Mouse (Mus musculus) adrenal gland, adult 18-20 months (tissue): ENCODE results near the gene Tmem206. TPM values are rescaled to one million over a fixed set of nuclear protein-coding genes. Genes with fewer than 3 reads are reported as not detected.

Experiments used
- DNase-seq, 2 experiments: peaks; one replicate each; pipeline ENCODE4 v3.0.0; 2021 to 2022; ENCODE audit warnings: low spot score in 2 of 2
- long read RNA-seq, 2 experiments: library from polyadenylated mRNA; stranded (forward); transcript quantifications; one replicate each; pipeline ENCODE4 v2.0.0; 2021
- total RNA-seq, 2 experiments: library from RNA; stranded (reverse); gene quantifications; 1 replicate in 1 of 2; 2 replicates in 1 of 2; pipeline ENCODE4 v1.2.3; 2021

Tmem206 gene
- total RNA-seq, result 1 to 10 TPM; 4.7 to 5.7 TPM
- long read RNA-seq, experiment 1, transcript Tmem206-201 (8 exons, 2,246 nt), result major isoform, 6 of 8 reads
- long read RNA-seq, experiment 1, partial matches to known transcripts, result 1 of 8 reads
- long read RNA-seq, experiment 1, other reads (novel, unspliced or antisense), result 1 of 8 reads
- long read RNA-seq, experiment 2, transcript Tmem206-201 (8 exons, 2,246 nt), result major isoform, 24 of 26 reads
- long read RNA-seq, experiment 2, partial matches to known transcripts, result 1 of 26 reads
- long read RNA-seq, experiment 2, other reads (novel, unspliced or antisense), result 1 of 26 reads

GRCm38 (mm10) chr1:191325726-191326232 is at the start of gene Tmem206:
Gene Tmem206, plus strand, starts transcription at chr1:191325912.
- DNase-seq, result peak; percentile 92 to 94

- DNase-seq, result no peak
These were observed 49.5 kb upstream of the Tmem206 start for GRCm38 (mm10) chr1:191276181-191276580.

- no peak for DNase-seq
These were observed 48.1 kb upstream of the Tmem206 start for GRCm38 (mm10) chr1:191277549-191278059.

- no peak for DNase-seq
These were observed 47.4 kb upstream of the Tmem206 start for GRCm38 (mm10) chr1:191278324-191278723.

- no peak for DNase-seq
These were observed 44.5 kb upstream of the Tmem206 start for GRCm38 (mm10) chr1:191281171-191281570.

- no peak for DNase-seq
These were observed 43.4 kb upstream of the Tmem206 start for GRCm38 (mm10) chr1:191282319-191282718.

- no peak for DNase-seq
These were observed 42.3 kb upstream of the Tmem206 start for GRCm38 (mm10) chr1:191283110-191284040.

- no peak for DNase-seq
These were observed 41.2 kb upstream of the Tmem206 start for GRCm38 (mm10) chr1:191284502-191284901.

- DNase-seq, result peak; percentile 55 to 68
These were observed 37.0 kb upstream of the Tmem206 start for GRCm38 (mm10) chr1:191288762-191289161.

- DNase-seq, result peak; percentile 58 to 70
These were observed 33.4 kb upstream of the Tmem206 start for GRCm38 (mm10) chr1:191292348-191292747.

GRCm38 (mm10) chr1:191293051-191293450 is 32.7 kb upstream of the Tmem206 start:
- no peak for DNase-seq

GRCm38 (mm10) chr1:191293996-191294795 is 31.5 kb upstream of the Tmem206 start:
- DNase-seq, result no peak

GRCm38 (mm10) chr1:191295784-191296183 is 29.9 kb upstream of the Tmem206 start:
- no peak for DNase-seq

GRCm38 (mm10) chr1:191296445-191296844 is 29.3 kb upstream of the Tmem206 start:
- DNase-seq, result no peak

GRCm38 (mm10) chr1:191298304-191298703 is 27.4 kb upstream of the Tmem206 start:
- no peak for DNase-seq

- DNase-seq, result peak in 1 of 2 experiments; percentile 36
These were observed 26.3 kb upstream of the Tmem206 start for GRCm38 (mm10) chr1:191299215-191299942.

- no peak for DNase-seq
These were observed 23.8 kb upstream of the Tmem206 start for GRCm38 (mm10) chr1:191301903-191302302.

GRCm38 (mm10) chr1:191303736-191304135 is 22.0 kb upstream of the Tmem206 start:
- no peak for DNase-seq

GRCm38 (mm10) chr1:191304216-191304615 is 21.5 kb upstream of the Tmem206 start:
- DNase-seq, result no peak

GRCm38 (mm10) chr1:191305610-191306009 is 20.1 kb upstream of the Tmem206 start:
- DNase-seq, result no peak
